Mouse (Mus musculus): ENCODE data around the gene Dnajb1. TPM values are rescaled to one million over a fixed set of nuclear protein-coding genes. Genes with fewer than 3 reads are reported as not detected.

Dnajb1 gene
- total RNA-seq, 2 experiments from 2014 or later, result 17.5 to 18.0 TPM

DNA sequence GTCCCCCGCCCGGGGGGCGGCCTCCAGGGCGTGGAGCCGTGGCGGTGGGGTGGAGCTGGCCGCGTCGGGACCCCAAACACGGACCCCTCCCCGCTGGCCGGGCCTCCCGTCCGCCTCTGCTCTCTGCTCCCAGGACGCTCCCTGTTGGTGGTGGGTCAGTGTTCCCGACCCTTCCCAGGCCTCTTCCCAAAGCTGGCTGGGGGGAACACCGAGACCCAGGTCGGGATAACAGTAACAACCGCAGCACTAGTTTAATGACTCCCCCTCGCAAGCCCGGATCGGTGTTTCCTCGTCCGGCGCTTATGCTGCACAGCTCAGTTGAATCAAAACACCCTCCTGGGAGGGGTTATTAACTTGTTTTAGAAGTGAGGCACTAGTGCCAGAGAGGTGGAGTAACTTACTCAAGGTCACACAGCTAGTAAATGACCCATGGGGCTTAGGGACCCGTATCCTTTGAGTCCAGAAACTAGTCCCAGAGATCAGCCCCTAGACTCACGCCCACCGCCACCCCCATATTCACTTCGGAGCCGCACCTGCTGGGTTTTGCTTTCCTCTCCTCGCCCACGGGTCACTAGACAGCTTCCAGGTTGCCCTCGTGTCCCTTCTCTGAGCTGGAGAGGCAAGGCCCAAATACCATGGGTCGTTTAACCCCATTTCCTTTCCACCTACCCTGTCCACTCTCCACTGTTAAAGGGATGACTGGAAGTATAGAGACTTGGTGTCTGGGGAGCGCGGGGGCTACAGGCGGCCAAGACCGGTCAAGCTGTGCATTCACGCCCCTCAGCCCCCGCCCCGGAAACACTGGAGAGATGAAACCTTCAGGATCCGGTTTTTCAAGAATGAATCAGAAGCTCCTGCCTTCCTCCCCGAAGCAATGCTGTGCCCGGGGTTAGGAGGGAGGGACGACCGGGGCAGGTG, 45.0 kb downstream of the Dnajb1 start:
- intact Hi-C loops (cut with DNase I), result no loop called here
- no peak for DNase-seq

DNA sequence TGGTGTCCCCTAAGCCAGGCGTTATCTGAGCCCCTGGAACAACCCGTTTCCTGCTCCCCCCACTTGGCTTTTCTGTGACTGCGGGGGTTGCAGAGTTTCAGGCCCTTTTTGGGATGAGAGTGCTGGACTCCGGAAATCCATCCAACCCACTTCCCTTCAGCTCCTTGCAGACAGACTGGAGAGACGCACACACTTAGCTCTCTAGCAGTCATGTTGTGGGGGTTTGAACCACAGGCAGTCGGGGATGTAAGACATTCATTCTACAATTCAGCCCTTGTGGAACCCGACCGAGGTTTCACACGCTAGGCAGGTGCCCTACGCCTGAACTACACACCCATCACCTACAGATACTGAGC, 45.6 kb downstream of the Dnajb1 start:
- intact Hi-C loops (cut with DNase I), result no loop called here
- no peak for DNase-seq

DNA sequence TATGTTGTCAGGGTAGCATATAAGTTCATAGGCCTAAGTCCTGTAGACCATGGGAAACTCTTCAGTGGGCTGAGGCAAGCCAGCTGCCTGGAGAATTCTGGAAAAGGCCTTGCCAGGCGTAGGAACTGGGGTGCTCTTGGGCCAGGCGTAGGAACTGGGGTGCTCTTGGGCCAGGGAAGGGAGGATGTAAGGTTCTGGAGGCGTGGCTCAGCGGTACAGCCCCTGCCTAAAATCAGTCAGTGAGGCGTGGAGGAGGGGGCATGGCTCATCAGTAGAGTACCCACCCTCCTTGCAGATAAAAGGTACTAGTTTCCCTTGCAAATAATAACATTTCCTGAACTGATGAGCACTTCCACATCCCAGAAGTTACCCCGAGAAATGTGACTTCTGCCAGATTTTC, 46.7 kb downstream of the Dnajb1 start:
- intact Hi-C loops (cut with DNase I), result no loop called here

DNA sequence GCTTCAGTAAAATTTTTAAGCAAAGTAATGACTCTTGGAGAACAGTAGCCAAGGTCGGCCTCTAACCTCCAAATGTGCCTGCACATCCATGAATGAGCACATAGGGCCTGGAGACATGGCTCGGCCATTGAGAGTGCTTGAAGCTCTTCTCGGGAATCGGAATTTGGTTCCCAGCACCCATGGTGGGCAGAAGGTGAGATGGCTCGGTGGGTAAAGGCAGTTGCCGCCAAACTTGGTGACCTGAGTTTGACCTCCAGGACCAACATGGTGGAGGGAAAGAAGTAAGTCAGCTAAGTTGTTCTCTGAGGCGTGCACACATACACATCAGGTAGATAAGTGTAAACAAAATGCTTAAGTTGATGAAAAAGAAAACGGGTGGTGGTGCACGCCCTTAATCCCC, 48.0 kb downstream of the Dnajb1 start:
- DNase-seq, result no peak
- intact Hi-C loops (cut with DNase I), result no loop called here

More for the DNA sequence above, 46.7 kb downstream of the Dnajb1 start:
- no peak for DNase-seq

DNA sequence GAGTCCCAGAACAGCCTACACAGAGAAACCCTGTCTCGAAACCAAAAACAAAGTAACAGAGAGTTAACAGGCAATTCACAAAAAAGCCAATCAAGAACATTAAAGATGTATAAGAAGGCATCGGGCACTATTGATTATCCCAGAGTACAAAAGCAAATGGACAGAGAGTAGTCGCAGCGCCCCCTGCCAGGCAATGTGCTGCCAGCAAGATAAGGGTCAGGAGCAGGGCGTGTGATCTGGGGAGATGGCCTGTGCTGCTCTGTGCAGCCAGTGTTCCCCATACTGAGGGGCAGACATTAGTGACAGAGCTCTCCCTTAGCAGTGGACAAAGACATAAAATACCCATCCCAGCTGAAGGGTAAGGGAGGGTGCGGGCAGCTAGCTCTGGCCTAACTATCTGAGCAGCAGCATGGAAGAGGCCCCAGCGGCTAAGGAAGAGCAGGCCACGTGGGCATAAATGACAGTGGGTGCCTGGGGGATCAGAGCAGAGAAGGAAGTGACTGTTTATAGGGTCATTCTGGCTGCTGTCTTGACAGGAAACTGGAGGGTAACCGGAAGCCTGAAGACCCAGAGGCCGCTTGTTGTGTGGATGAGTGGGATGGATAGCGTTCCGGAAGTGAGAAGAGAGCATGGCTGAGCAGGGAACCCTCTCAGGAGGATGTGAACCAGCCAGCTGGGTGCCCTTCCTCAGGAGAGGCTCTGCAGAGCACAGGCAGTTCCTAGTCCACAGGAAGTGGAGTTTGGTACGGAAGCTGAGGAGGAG, 48.7 kb downstream of the Dnajb1 start:
- intact Hi-C loops (cut with DNase I), result no loop called here
- no peak for DNase-seq

DNA sequence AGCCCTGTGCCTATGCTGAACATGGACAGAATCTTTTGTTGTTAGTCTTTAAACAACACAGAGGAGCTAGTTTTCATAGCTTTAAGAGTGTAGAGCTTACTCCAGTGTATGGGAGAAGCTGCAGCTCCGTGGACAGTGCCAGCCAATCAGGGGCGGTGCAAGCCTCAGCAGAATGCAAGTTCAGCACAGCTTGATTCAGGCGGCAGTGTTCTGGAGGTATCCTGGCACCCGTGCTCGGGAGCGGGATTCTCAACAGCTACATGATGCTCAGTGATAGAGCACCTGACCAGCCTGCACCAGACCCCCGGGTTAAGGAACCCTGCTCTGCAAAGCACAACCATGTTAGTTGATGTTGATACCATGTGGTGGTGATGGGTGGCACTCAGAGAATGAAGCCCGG, 52.6 kb downstream of the Dnajb1 start:
- DNase-seq, result no peak
- intact Hi-C loops (cut with DNase I), result loop anchor here (2.0 to 5.0 kb wide), 2 partner anchors 57 to 232 kb away; partner anchors contain the start of gene Ddx39

DNA sequence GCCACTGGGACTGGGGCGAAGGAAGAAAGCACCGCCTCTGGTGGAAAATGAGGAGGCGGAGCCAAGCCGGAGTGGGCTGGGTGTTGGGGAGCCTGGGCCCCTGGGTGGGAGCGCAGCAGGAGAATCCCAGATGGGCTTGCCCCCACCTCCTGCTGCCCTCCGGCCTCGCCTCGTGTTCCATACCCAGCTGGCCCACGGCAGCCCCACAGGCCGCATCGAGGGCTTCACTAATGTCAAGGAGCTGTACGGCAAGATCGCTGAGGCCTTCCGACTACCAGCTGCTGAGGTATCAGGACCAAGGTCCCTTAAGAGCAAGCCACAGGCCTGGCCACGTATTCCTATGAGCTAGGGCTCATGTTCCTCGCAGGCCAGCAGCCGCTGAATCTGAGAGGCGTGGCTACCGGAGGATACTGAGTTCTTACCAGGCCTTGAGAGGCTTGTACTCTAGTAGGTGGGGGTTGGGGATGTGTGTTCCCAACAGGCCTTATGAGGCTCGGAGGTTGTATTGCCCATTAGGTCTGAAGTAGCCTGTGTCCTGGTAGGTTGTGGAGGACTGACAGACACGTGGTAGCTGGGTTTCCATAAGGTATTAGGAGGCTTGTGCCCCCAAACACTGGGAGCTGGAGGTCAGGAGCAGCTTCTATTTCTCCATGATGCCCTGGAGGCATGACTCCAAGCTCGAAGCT, 53.1 kb downstream of the Dnajb1 start:
- intact Hi-C loops (cut with DNase I), result loop anchor here (2.0 to 5.0 kb wide), 2 partner anchors 56 to 232 kb away; partner anchors contain the start of gene Ddx39

More for the DNA sequence above, 53.1 kb downstream of the Dnajb1 start:
- DNase-seq, result no peak

Other genes starting within 250 kb of the Dnajb1 start
- gene Clgn, start 218.3 kb upstream of the Dnajb1 start, total RNA-seq (2021), result not detected
- 10 to 100 TPM; 39.3 to 48.2 TPM for gene Scoc, start 149.8 kb upstream of the Dnajb1 start, total RNA-seq (2021)
- gene Olfr370, start 72.4 kb upstream of the Dnajb1 start, total RNA-seq (2021), result not detected
- gene Ndufb7, start 41.5 kb upstream of the Dnajb1 start, total RNA-seq (2021), result 100 to 1,000 TPM; 597 to 620 TPM
- gene Tecr, start 222 bp upstream of the Dnajb1 start, total RNA-seq (2021), result 100 to 1,000 TPM; 181 to 199 TPM
- gene Gipc1, start 44.5 kb downstream of the Dnajb1 start, total RNA-seq (2021), result 10 to 100 TPM; 46.1 to 48.7 TPM
- under 1 TPM; 0.20 to 0.53 TPM for gene Ptger1, start 58.5 kb downstream of the Dnajb1 start, total RNA-seq (2021)
- gene Pkn1, start 91.0 kb downstream of the Dnajb1 start, total RNA-seq (2021), result 10 to 100 TPM; 58.9 to 66.7 TPM
- gene Ddx39, start 107.0 kb downstream of the Dnajb1 start, total RNA-seq (2021), result 10 to 100 TPM; 37.5 to 38.4 TPM
- 10 to 100 TPM; 66.0 to 68.1 TPM for gene Adgre5, start 133.1 kb downstream of the Dnajb1 start, total RNA-seq (2021)